Mouse (Mus musculus) embryonic facial prominence, embryonic 14.5 days (tissue): ENCODE data around the gene Ccser2. TPM values are rescaled to one million over a fixed set of nuclear protein-coding genes. Genes with fewer than 3 reads are reported as not detected.
A peak's percentile ranks its signal among the peaks of the same experiment; 100 is the strongest.

Experiments used
- ATAC-seq: fragments of 200-750 bp; cut with Nextera tagmentation; 2 replicates; pipeline ENCODE4 v1.8.0; 2017; ENCODE audit warnings: low read depth, moderate number of reproducible peaks, moderate TSS enrichment
- DNase-seq: peaks from one replicate; pipeline ENCODE4 v3.0.0-alpha.2; 2015; ENCODE audit warnings: low spot score
- H3K27ac ChIP-seq: fragments of 300-500 bp; sonication (generic); replicated peaks from 2 replicates; pipeline ENCODE4 v1.5.1; 2014; ENCODE audit warnings: low read depth, mild to moderate bottlenecking, low read length, moderate library complexity
- H3K27me3 ChIP-seq: fragments of 300-500 bp; sonication (generic); replicated peaks from 2 replicates; pipeline ENCODE4 v1.6.1; 2014; ENCODE audit warnings: low read length; ENCODE audit not compliant: control insufficient read depth, insufficient read depth
- H3K36me3 ChIP-seq: fragments of 300-500 bp; sonication (generic); 2 replicates; pipeline ENCODE4 v1.6.1; 2014; ENCODE audit warnings: low read length, mixed read lengths; ENCODE audit not compliant: control insufficient read depth, insufficient read depth
- H3K4me1 ChIP-seq: fragments of 300-500 bp; sonication (generic); 2 replicates; pipeline ENCODE4 v1.6.1; 2014; ENCODE audit warnings: antibody characterized with exemption, low read length; ENCODE audit not compliant: control insufficient read depth, insufficient read depth
- H3K4me2 ChIP-seq: fragments of 300-500 bp; sonication (generic); 2 replicates; pipeline ENCODE4 v1.6.1; 2014; ENCODE audit warnings: low read depth, mild to moderate bottlenecking, low read length, moderate library complexity, mixed read lengths
- H3K4me3 ChIP-seq: fragments of 300-500 bp; sonication (generic); 2 replicates; pipeline ENCODE4 v1.5.1; 2014; ENCODE audit warnings: low read depth, mild to moderate bottlenecking, low read length
- H3K9ac ChIP-seq: fragments of 300-500 bp; sonication (generic); 2 replicates; pipeline ENCODE4 v1.6.1; 2014; ENCODE audit warnings: low read depth, mild to moderate bottlenecking, low read length, moderate library complexity, mixed read lengths
- H3K9me3 ChIP-seq: fragments of 300-500 bp; sonication (generic); 2 replicates; pipeline ENCODE4 v1.6.1; 2016; ENCODE audit warnings: low read length; ENCODE audit not compliant: control insufficient read depth
- WGBS: fragments of 180-500 bp; shearing (Covaris S2); extraction: QIAGEN DNeasy Blood & Tissue Kit; methylation state at CpG from one replicate; pipeline ENCODE4 v1.1.7; 2014; 5-methylcytosine and 5-hydroxymethylcytosine counted together
- polyA plus RNA-seq: library from polyadenylated mRNA; unstranded; fragments of >200 nt; fragmentation: Nextera tagmentation; extraction: Ambion mirVana; gene quantifications from 2 replicates; pipeline ENCODE4 v1.2.1, GENCODE M21; 2014

Ccser2 gene
- polyA plus RNA-seq, 1 experiment from 2014 or later, result 49.6 TPM

GRCm38 (mm10) chr14:36905809-36906522, 62.6 kb downstream of the Ccser2 start:
- Histone ChIP-seq H3K4me1 (no peaks in the 10 kb centered on the region), H3K36me3 (peaks cover 27% of the 10 kb centered on the region), H3K9me3 (no peaks in the 10 kb centered on the region), H3K9ac (no peak overlapping the region), H3K4me2 (no peak overlapping the region), H3K4me3 (no peak overlapping the region), H3K27ac (no peak overlapping the region), H3K27me3 (no peaks in the 10 kb centered on the region)
- ATAC-seq, result no peak
- 79% methylated on average over 8 of the region's 11 CpGs for WGBS
- DNase-seq, result no peak

DNA sequence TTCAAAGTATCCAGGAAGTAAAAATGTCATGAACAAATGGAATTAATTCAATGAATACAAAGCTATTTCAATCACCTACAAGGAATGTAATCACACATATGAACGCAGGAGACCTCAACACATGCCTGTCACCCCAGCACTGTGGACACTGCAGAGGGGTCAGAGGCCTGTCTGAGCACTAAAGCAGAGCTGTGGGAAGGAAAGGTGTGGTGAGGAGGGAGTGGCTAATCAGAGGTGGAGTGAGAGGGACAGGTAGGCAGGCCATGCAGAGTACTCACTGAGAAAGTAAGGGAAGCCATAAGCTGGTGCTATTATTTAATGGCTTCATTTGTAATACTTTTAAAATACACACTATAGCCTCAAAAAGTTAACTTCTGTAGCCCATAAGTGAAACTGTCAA, 64.4 kb downstream of the Ccser2 start:
- no peaks in the 10 kb centered on the region for H3K9me3 ChIP-seq
- H3K27ac ChIP-seq, result no peak overlapping the region
- DNase-seq (no peak), ATAC-seq (no peak)
- H3K4me2 ChIP-seq, result no peak overlapping the region
- no peaks in the 10 kb centered on the region for H3K27me3 ChIP-seq
- no peak overlapping the region for H3K4me3 ChIP-seq
- H3K36me3 ChIP-seq, result peaks cover 30% of the 10 kb centered on the region; the same call in 1 of the 2 replicates
- no peaks in the 10 kb centered on the region for H3K4me1 ChIP-seq
- WGBS, result 83% methylated on average over 1 of the region's 1 CpGs
- no peak overlapping the region for H3K9ac ChIP-seq

- no peak overlapping the region for H3K9ac ChIP-seq
- no peak overlapping the region for H3K27ac ChIP-seq
- H3K4me3 ChIP-seq, result no peak overlapping the region
- no peaks in the 10 kb centered on the region for H3K9me3 ChIP-seq
- no peak for ATAC-seq
- no peaks in the 10 kb centered on the region for H3K27me3 ChIP-seq
- no peaks in the 10 kb centered on the region for H3K4me1 ChIP-seq
- no peak for DNase-seq
- H3K4me2 ChIP-seq, result no peak overlapping the region
- peaks cover 19% of the 10 kb centered on the region; the same call in 1 of the 2 replicates for H3K36me3 ChIP-seq
Measured at GRCm38 (mm10) chr14:36900883-36901282, 67.7 kb downstream of the Ccser2 start.

GRCm38 (mm10) chr14:36894701-36895100, 73.9 kb downstream of the Ccser2 start:
- Histone ChIP-seq H3K4me2 (no peak overlapping the region), H3K4me3 (no peak overlapping the region), H3K9me3 (no peaks in the 10 kb centered on the region), H3K36me3 (peaks cover 16% of the 10 kb centered on the region; the same call in 1 of the 2 replicates), H3K27me3 (no peaks in the 10 kb centered on the region), H3K4me1 (no peaks in the 10 kb centered on the region), H3K9ac (no peak overlapping the region), H3K27ac (no peak overlapping the region)
- no peak for DNase-seq
- no peak for ATAC-seq
- 76% methylated on average over 3 of the region's 3 CpGs for WGBS

DNA sequence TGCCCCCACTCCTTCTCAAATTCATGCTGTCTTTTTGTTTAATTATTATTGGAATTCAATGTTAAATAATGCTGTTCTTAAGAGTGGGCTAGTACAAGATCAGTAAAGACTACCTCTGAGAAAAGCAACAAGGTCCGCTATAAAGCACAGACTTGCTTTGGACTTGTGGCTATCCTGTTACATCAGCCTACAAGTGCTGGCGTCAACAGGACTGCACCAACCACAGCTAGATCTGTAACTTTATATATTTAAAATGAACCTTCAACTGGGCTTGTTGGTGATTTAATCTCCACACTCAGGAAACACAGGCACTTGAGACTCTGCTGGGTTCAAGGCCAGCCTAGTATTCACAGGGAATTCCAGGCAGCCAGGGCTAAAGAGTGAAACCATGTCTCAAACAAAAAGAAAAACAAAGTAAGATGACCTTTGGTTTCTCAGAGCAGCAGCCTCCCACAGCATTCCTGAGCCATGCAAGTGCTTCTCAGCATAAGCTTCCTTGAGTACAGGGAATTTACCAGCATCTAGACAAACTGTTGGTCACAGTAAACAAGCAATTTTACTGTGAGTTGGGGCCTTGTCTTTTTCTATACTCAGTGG, 75.7 kb downstream of the Ccser2 start:
- no peak for DNase-seq

DNA sequence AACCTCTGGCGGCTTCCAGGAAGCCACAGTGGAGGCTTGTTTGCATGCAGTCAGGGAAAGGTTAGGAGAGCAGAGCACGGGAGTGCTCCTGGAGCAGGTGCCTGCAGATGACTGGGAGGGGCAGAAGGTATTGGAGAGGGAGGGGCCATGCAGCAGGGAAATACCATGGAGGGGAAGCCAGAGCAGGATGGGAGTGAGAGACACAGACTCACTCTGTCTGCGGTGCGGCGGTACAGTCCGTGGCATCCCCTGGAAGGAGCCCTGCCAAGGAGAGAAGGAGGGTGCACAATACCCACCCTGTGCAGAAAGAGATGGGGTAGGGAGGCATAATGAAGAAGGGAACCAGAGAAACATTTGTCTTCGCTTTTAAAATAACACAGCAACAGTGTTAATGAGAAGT, 78.4 kb downstream of the Ccser2 start:
- no peaks in the 10 kb centered on the region for H3K4me1 ChIP-seq
- no peaks in the 10 kb centered on the region for H3K9me3 ChIP-seq
- no peak overlapping the region for H3K27ac ChIP-seq
- H3K4me2 ChIP-seq, result no peak overlapping the region
- WGBS, result 66% methylated on average over 7 of the region's 7 CpGs
- H3K36me3 ChIP-seq, result peaks cover 14% of the 10 kb centered on the region; the same call in 1 of the 2 replicates
- ATAC-seq (no peak), DNase-seq (no peak)
- H3K4me3 ChIP-seq, result no peak overlapping the region
- H3K27me3 ChIP-seq, result no peaks in the 10 kb centered on the region
- no peak overlapping the region for H3K9ac ChIP-seq

More for the DNA sequence above, 75.7 kb downstream of the Ccser2 start:
- Histone ChIP-seq H3K4me3 (no peak overlapping the region), H3K36me3 (0 out of 2 replicates have a peak, but pooled peaks cover 13% of the 10 kb centered on the region), H3K4me2 (no peak overlapping the region), H3K9ac (no peak overlapping the region), H3K9me3 (no peaks in the 10 kb centered on the region), H3K4me1 (no peaks in the 10 kb centered on the region), H3K27me3 (no peaks in the 10 kb centered on the region), H3K27ac (no peak overlapping the region)
- 44% methylated on average over 2 of the region's 2 CpGs for WGBS
- 0 out of 2 replicates have a peak, but pooled peaks have one; percentile 12 for ATAC-seq

- Histone ChIP-seq H3K27ac (no peak overlapping the region), H3K4me1 (no peaks in the 10 kb centered on the region), H3K4me2 (no peak overlapping the region), H3K4me3 (no peak overlapping the region), H3K9me3 (no peaks in the 10 kb centered on the region), H3K9ac (no peak overlapping the region), H3K27me3 (no peaks in the 10 kb centered on the region), H3K36me3 (peaks cover 22% of the 10 kb centered on the region; the same call in 1 of the 2 replicates)
- DNase-seq (no peak), ATAC-seq (no peak)
- WGBS, result 87% methylated on average over 5 of the region's 5 CpGs
Measured at GRCm38 (mm10) chr14:36885680-36886079, 82.9 kb downstream of the Ccser2 start.

- H3K36me3 ChIP-seq, result peaks cover 20% of the 10 kb centered on the region; the same call in 1 of the 2 replicates
- no peaks in the 10 kb centered on the region for H3K9me3 ChIP-seq
- H3K27ac ChIP-seq, result no peak overlapping the region
- H3K4me3 ChIP-seq, result no peak overlapping the region
- H3K27me3 ChIP-seq, result no peaks in the 10 kb centered on the region
- ATAC-seq (no peak), DNase-seq (no peak)
- H3K9ac ChIP-seq, result no peak overlapping the region
- no peaks in the 10 kb centered on the region for H3K4me1 ChIP-seq
- H3K4me2 ChIP-seq, result no peak overlapping the region
- 82% methylated on average over 1 of the region's 1 CpGs for WGBS
Measured at GRCm38 (mm10) chr14:36885117-36885516, 83.5 kb downstream of the Ccser2 start.

DNA sequence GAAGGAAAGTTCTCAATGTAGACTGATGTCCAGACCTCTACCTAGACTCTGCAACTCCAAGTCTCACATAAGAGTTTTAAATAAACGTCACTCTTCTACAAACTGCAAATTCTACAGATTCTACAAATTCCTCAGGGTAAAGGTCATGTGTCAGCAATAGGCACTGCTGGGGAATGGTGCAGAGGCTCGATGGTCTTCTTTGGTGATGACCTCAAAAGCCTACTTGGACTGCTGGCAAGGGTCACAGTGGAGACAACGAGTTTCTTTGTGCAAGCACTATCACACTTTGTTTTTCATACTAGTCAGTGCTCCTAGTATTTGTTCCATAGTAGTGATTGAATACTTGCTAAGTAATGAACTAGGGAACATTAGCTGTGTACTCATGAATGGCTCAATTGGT, 85.0 kb downstream of the Ccser2 start:
- H3K9ac ChIP-seq, result no peak overlapping the region
- no peak overlapping the region for H3K4me2 ChIP-seq
- no peak for DNase-seq
- H3K36me3 ChIP-seq, result peaks cover 28% of the 10 kb centered on the region
- H3K9me3 ChIP-seq, result no peaks in the 10 kb centered on the region
- no peak for ATAC-seq
- H3K4me1 ChIP-seq, result no peaks in the 10 kb centered on the region
- WGBS, result 44% methylated on average over 3 of the region's 3 CpGs
- no peak overlapping the region for H3K27ac ChIP-seq
- no peaks in the 10 kb centered on the region for H3K27me3 ChIP-seq
- H3K4me3 ChIP-seq, result no peak overlapping the region
